In the genomic region with DNA sequence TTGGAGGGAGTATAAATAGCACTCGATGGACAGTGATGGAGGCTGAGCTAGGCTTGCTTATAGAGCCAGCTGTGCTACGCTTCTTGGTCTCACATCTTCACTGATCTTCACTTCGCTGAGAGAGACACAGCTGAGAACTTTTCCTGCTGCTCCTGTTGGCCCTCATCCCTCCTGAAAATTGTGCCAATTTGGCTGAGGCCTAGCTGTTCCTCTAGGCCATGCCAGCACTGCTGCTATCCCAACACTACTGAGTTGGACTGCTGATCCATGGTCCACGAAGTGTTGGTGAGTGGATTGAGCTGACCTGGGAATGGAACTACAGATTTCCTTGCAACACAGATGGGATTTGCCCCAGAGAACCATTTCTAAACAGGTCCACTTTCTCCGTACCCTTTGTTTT, we compare ENCODE assay signal across 10 mouse cellular contexts. TPM values are rescaled to one million over a fixed set of nuclear protein-coding genes. Genes with fewer than 3 reads are reported as not detected.
DNase-seq lines count a peak whose midpoint lies in the region; ATAC-seq lines count a peak whose summit lies in the region.
"Had no signal": no experiment of that assay in that cellular context is flagged by ENCODE, and none has a peak within 500 bp of the region (broad histone marks: within the 10 kb centered on the region; RNA-seq: fewer than 3 reads in every experiment).

No protein-coding gene starts in this region.

- H3K4me2 ChIP-seq in limb, embryonic 15.5 days: no peak overlapping the region
- H3K4me2 ChIP-seq: heart, embryonic 13.5 days; kidney, embryonic 15.5 days; limb, embryonic 13.5 days had no signal

- WGBS in limb, embryonic 15.5 days: 76% methylated on average over 5 of the region's 5 CpGs
- 91% methylated on average over 5 of the region's 5 CpGs for WGBS in limb, embryonic 10.5 days

- no peak for ATAC-seq in limb, embryonic 15.5 days (ENCODE audit: insufficient number of reproducible peaks, low FRiP score, low TSS enrichment, low read depth)

- no peaks in the 10 kb centered on the region for H3K36me3 ChIP-seq in limb, embryonic 15.5 days
- no peaks in the 10 kb centered on the region for H3K36me3 ChIP-seq in limb, embryonic 10.5 days
- H3K36me3 ChIP-seq: heart, embryonic 13.5 days; kidney, embryonic 15.5 days; limb, embryonic 13.5 days had no signal

- intact Hi-C loops in gastrocnemius, postnatal 36 days (cut with DNase I): loop anchor here (5.0 kb wide), 1 partner anchor 44 kb away; no protein-coding TSS in a partner anchor

- H3K9ac ChIP-seq in limb, embryonic 15.5 days: no peak overlapping the region
- H3K9ac ChIP-seq: heart, embryonic 13.5 days; kidney, embryonic 15.5 days; limb, embryonic 13.5 days had no signal

- H3K27ac ChIP-seq in limb, embryonic 15.5 days: 0 out of 2 replicates have a peak overlapping the region, but pooled peaks have one; percentile 11
- H3K27ac ChIP-seq in limb, embryonic 10.5 days: no peak overlapping the region
- H3K27ac ChIP-seq: heart, embryonic 13.5 days; kidney, embryonic 15.5 days had no signal

- H3K9me3 ChIP-seq in limb, embryonic 15.5 days: no peaks in the 10 kb centered on the region
- no peaks in the 10 kb centered on the region for H3K9me3 ChIP-seq in limb, embryonic 10.5 days (replicated peaks)
- H3K9me3 ChIP-seq: heart, embryonic 13.5 days; kidney, embryonic 15.5 days; limb, embryonic 13.5 days had no signal

- H3K4me3 ChIP-seq in limb, embryonic 15.5 days: no peak overlapping the region
- no peak overlapping the region for H3K4me3 ChIP-seq in limb, embryonic 10.5 days
- H3K4me3 ChIP-seq: heart, embryonic 13.5 days; kidney, embryonic 15.5 days; limb, embryonic 13.5 days had no signal

- H3K27me3 ChIP-seq in limb, embryonic 15.5 days: no peaks in the 10 kb centered on the region
- no peaks in the 10 kb centered on the region for H3K27me3 ChIP-seq in limb, embryonic 10.5 days (ENCODE audit: low read depth, poor library complexity, severe bottlenecking)
- H3K27me3 ChIP-seq: heart, embryonic 13.5 days; kidney, embryonic 15.5 days; limb, embryonic 13.5 days had no signal

- peaks cover 12% of the 10 kb centered on the region for H3K4me1 ChIP-seq in limb, embryonic 15.5 days
- H3K4me1 ChIP-seq in limb, embryonic 10.5 days: peaks cover 4% of the 10 kb centered on the region; the same call in 1 of the 2 replicates

- DNase-seq in limb, embryonic 10.5 days (ENCODE audit: low spot score): no peak
- DNase-seq in cerebellum, adult 9-10 months: peak; percentile 63
- peak; percentile 38 to 43 for DNase-seq in gastrocnemius, postnatal 36 days
- peak; percentile 56 for DNase-seq in lung, postnatal 36 days
- DNase-seq in spleen, adult 18-20 months: no peak
- DNase-seq in right cerebral cortex, postnatal 4 days: no peak

RNA-seq across cellular contexts. Expression of gene Vwa8, which starts 47.4 kb away (rescaled TPM):
- polyA plus RNA-seq in limb, embryonic 15.5 days (2015; fragmentation: Nextera tagmentation; extraction: Ambion mirVana): 8.9 and 9.3 TPM in 2 replicates
- 8.2 and 8.3 TPM in 2 replicates for polyA plus RNA-seq in limb, embryonic 10.5 days (2016; fragmentation: Nextera tagmentation; extraction: Ambion mirVana)
- 10 to 100 TPM; 70.7 to 73.1 TPM for total RNA-seq in gastrocnemius, postnatal 36 days (2021)

Comparison
In these comparisons a context has a peak if more than half of its experiments do, and no peak if none do; other contexts are left out.
1. DNase-seq: peak in cerebellum, adult 9-10 months (single experiment), gastrocnemius, postnatal 36 days (2 of 2) and lung, postnatal 36 days (single experiment); none in limb, embryonic 10.5 days (single experiment), spleen, adult 18-20 months (0 of 2) and right cerebral cortex, postnatal 4 days (single experiment).